Mouse (Mus musculus): ENCODE results near the gene Samd4b.

DNA sequence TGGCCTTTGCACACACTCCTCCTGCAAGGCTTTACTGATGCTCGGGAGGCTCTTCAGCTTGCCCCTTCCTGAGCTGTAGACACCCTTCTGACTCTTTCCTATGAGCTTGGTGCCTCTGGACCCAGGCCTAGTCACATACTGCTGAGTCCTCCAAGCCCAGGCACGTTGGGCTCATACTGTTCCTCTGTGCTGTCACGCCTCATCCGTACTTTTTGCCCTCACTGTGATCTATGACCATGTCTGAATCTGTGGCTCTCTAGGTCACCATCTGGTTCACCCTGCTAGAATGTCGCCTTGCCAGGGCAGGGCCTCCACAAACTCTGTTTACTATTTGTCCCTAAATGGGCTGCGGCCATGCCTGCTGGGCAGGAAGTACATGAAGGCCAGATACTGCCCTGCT lies 44.9 kb downstream of the Samd4b start:
- no peak for TF ChIP-seq GATA1 (IDR thresholded peaks at IDR 0.05; ENCODE audit: low read length)
- TF ChIP-seq TAL1 (IDR thresholded peaks at IDR 0.05; ENCODE audit: low read length): no peak
